Mouse (Mus musculus): ENCODE results near the gene Gm10837. TPM values are rescaled to one million over a fixed set of nuclear protein-coding genes. Genes with fewer than 3 reads are reported as not detected.

The Gm10837 gene
- not detected in 2 replicates for polyA plus RNA-seq (2015; fragmentation: Nextera tagmentation; extraction: Ambion mirVana)

DNA sequence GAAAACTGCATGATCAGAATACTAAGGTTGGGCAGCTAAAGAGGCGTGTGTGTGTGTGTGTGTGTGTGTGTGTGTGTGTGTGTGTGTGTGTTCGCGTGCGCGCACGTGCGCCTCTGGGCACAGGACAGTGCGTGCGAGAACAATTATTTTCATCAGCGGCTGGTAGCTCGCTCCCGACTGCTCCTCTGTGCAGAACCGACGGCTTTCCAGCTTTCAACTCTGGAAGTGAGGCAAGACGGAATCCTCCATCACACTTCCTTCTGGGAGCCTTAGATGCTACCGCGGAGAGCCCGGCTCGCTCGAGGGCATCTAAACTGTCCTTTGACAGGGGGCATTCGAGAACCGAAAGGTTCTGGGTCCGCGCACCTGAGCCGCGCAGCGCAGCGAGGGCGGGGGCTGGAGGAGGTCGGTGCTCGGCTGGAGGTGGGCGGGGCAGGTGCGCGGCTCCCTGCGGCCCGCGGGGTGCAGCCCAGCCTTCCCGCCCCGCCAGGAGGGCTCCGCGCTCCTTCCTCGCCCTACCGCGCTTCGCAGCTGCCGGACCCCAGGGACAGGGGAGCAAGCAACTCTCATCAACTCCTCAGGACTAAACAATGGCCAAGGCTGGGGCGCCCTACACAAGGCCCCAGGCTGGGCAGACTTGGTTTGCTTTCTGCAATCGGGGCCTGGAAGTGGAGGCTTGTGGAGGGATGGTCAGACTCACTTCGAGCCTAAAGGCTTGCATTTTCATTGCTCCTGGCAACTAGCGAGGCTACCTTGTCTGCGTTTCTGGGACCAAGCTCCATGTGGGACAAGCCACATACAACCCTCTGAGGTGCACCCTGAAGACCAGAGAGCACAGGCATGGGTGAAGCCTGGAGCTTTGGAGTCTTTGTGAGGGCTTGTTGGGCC is at the start of gene Gm10837:
TSS of gene Gm10837 (plus strand) at position 146 of the 888 bp plus-strand sequence.
- peaks cover 78% of the 10 kb centered on the region for H3K27me3 ChIP-seq
- ATAC-seq (ENCODE audit: insufficient number of reproducible peaks, insufficient read depth, low FRiP score, low TSS enrichment, low read depth), result no peak
- no peak within 1 kb of the TSS for H3K9ac ChIP-seq
- WGBS, result 1% methylated on average over 51 of the region's 51 CpGs
- H3K4me1 ChIP-seq, result peaks cover 6% of the 10 kb centered on the region
- H3K4me3 ChIP-seq, result peak within 1 kb of the TSS; percentile 29
- no peaks in the 10 kb centered on the region for H3K9me3 ChIP-seq
- no peaks in the 10 kb centered on the region for H3K36me3 ChIP-seq
- peak within 1 kb of the TSS; percentile 54 for H3K4me2 ChIP-seq
- no peak within 1 kb of the TSS for H3K27ac ChIP-seq

DNA sequence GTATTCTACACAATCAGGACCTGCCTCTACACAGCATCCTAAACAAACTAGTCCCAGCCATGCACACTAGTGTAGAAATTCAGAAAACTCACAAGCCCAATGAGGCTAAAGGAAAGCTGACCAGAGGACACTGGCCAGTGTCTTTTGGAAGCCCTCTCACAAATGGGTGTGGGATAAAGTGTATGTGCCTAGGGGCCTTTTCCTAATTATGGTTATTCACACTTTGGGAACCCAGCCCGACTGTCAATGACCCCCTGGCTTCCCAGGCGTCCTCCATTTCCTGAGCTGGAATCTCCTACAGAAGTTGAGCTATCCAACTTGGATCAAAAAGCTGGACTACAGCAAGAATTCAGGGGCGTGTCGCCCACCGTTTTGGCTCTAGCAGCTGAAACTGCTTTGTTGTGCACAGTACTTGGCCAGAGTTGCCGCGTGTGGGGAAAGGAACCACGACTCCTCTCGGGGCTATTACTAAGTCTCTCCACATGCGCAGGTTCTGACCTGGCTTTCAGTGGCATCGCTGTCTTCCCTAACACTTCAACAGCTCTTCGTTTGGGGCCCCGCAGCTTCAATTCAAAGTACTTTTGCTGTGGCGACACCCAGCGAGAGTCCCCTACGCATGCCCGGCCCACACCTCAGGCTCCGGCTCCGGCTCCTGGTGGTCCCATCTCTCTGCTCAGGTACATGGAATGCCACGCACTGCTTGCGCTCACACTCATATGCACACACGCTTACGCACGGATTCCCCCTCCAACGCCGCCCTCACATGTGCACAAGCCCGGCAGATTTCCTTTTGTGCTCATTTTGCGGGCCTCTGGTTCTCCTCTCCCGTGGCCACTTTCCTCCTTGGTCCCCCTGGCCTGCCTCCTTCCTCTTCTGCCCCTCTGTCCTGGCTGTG is 40.5 kb upstream of the Gm10837 start:
- Histone ChIP-seq H3K9ac (peak overlapping the region; percentile 71; the same call in 1 of the 2 replicates), H3K4me1 (peaks cover 35% of the 10 kb centered on the region), H3K36me3 (no peaks in the 10 kb centered on the region), H3K27me3 (peaks cover 73% of the 10 kb centered on the region), H3K4me3 (peak overlapping the region; percentile 53), H3K9me3 (no peaks in the 10 kb centered on the region), H3K4me2 (peak overlapping the region; percentile 93), H3K27ac (no peak overlapping the region)
- ATAC-seq (ENCODE audit: insufficient number of reproducible peaks, insufficient read depth, low FRiP score, low TSS enrichment, low read depth), result no peak
- 5% methylated on average over 29 of the region's 29 CpGs for WGBS

DNA sequence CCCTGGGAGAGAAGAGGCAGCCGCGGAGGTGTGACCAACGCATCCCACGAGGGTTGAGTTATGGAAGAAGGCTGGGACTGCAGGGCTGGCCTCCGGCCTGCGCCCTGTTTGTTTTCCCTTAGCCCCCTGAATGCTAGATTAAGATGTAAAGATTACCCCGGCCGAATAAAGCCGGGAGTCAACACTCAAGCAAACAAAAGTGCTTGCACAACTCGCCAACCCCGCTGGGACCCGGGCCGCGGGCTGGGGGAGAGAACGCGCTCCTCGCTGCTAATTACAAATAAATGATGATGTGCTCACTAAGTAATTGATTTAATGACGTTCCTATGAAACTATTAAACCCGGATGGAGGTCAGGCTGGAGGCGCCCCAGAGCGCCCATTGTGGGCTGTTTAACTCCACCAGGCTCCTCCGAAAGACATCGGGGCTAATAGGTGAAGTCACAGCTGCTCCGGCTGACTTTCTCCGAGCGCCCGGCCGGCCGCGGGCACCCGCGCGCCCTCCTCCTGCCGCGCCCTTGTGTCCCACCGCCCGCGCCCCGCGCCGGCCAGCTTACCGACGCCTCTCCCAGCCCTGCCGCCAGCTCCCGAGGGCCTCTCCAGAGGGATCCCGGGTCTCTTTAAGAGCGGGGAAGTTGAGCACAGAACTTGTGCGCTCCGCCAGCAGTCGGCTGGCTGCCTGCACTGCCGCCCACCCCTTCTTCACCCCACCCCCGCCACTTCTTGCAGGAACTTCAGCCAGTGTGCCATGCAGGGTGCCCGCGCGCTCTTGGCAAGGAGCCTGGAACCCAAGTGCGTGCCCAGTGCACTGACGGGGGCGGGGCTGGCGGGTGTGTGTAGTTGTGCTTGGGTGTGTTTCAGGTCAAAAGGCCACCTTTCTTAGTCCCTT is 39.6 kb upstream of the Gm10837 start, which contains the start of gene Gm5089:
TSS of gene Gm5089 (minus strand) at position 620 of the 887 bp plus-strand sequence.
- peak; percentile 29; the same call in 1 of the 2 replicates for ATAC-seq (ENCODE audit: insufficient number of reproducible peaks, insufficient read depth, low FRiP score, low TSS enrichment, low read depth)

DNA sequence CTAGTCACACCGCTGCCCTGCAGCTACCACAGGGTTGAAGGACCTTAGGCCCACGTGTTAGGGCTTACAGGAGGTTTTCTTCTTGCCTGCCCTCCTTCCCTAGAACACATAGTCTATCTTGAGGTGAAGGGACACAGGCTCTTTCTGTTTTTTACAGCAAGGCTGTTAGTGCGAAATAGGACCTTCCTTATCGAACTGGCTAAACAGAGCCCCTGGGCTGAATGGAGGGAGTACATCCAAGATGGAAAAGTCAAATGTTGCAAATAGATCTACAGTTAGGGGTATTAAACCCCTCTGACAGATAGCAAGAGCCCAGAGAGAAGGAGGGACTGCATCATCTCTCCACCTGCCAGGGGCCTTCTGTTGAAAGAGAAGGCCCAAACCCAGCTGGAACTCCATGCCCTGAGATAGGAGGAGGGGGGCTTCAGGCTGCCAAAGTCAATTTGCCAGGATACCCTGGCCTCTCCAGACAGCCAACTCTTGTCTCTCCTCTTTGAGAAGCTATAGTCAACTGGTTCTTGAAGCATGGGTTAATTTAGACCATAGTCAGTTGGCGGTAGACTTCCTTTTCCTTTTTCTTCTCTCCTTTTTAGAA is 38.7 kb upstream of the Gm10837 start:
- H3K36me3 ChIP-seq, result no peaks in the 10 kb centered on the region

More for the DNA sequence above, 39.6 kb upstream of the Gm10837 start, which contains the start of gene Gm5089:
- Histone ChIP-seq H3K9ac (peak within 1 kb of the TSS; percentile 71), H3K9me3 (no peaks in the 10 kb centered on the region), H3K27ac (no peak within 1 kb of the TSS), H3K27me3 (peaks cover 82% of the 10 kb centered on the region), H3K4me3 (peak within 1 kb of the TSS; percentile 53), H3K4me2 (peak within 1 kb of the TSS; percentile 93), H3K36me3 (no peaks in the 10 kb centered on the region), H3K4me1 (peaks cover 35% of the 10 kb centered on the region)
- WGBS, result under 1% methylated on average over 59 of the region's 59 CpGs

DNA sequence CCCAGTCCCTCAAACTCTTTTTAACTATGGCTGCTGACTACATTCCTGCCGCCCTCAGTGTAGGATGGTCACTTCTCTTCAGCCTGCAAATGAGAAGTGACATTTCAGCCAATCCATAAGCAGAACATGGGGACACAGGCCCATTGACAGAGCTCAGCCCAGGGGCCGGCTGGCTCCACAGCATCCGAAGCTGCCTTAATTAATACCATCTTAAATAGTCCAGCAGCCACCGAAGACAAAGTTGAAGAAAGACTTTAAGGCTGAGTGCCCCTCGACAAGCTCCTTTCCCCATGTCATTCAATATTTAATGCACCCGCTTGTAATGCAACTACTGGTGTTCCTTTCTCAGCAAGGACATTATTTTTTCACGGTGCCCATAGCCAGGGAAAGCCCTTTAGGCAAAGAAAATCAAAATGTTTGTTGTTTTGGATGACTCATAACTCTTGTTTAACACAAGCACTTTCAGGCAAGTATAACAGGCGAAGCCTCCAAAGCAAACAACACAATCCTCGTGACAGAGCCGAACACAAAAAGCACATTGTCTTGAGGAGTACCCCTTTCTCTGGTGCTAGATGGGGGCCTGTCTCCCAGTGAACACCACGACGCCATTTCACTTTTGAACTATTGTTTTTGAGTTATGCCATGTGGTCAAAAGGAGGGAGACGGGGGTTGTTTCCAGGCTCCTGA is 37.5 kb upstream of the Gm10837 start:
- 21% methylated on average over 13 of the region's 13 CpGs for WGBS
- ATAC-seq (ENCODE audit: insufficient number of reproducible peaks, insufficient read depth, low FRiP score, low TSS enrichment, low read depth), result no peak
- Histone ChIP-seq H3K4me1 (peaks cover 35% of the 10 kb centered on the region), H3K36me3 (no peaks in the 10 kb centered on the region), H3K27me3 (peaks cover 76% of the 10 kb centered on the region), H3K4me2 (peak overlapping the region; percentile 60), H3K9me3 (no peaks in the 10 kb centered on the region), H3K27ac (no peak overlapping the region), H3K4me3 (peak overlapping the region; percentile 33; the same call in 1 of the 2 replicates), H3K9ac (no peak overlapping the region)

More for the DNA sequence above, 38.7 kb upstream of the Gm10837 start:
- H3K4me3 ChIP-seq, result peak overlapping the region; percentile 53; the same call in 1 of the 2 replicates
- H3K4me2 ChIP-seq, result peak overlapping the region; percentile 93
- H3K27me3 ChIP-seq, result peaks cover 84% of the 10 kb centered on the region
- H3K4me1 ChIP-seq, result peaks cover 35% of the 10 kb centered on the region
- no peak for ATAC-seq (ENCODE audit: insufficient number of reproducible peaks, insufficient read depth, low FRiP score, low TSS enrichment, low read depth)
- 60% methylated on average over 5 of the region's 5 CpGs for WGBS
- H3K9ac ChIP-seq, result no peak overlapping the region
- H3K27ac ChIP-seq, result no peak overlapping the region
- H3K9me3 ChIP-seq, result no peaks in the 10 kb centered on the region

DNA sequence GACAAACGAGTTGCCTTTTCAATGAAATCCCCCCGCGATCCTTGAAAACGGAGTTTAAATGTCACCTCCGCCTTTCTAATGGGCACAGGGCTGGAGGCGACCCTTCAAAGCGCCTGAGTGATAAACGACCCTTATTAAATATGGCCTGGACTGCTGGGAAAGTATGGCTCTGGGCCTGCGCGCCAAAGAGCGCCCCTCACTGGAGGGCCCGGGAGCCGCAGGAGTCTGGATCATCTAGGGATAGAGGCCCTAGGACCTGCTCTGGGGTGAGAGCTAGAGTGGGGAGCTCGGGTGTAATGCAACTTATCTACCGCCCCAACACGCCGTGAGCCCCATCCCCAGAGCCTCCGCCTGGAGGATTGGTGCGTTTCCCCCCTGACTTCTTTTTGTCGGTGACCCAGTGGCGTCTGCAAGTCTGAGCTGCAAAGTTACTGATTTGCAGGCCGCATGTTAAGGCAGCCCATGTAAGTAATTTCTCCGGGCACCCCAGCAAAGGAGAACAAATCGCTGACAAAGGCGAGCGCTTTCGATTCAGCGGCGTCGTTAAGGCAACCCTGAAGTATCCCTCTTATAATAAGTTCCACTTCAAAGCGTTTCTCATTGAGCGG is 36.9 kb upstream of the Gm10837 start:
- Histone ChIP-seq H3K27ac (no peak overlapping the region), H3K9ac (no peak overlapping the region), H3K4me1 (peaks cover 35% of the 10 kb centered on the region), H3K9me3 (no peaks in the 10 kb centered on the region), H3K36me3 (no peaks in the 10 kb centered on the region), H3K4me3 (peak overlapping the region; percentile 33), H3K4me2 (peak overlapping the region; percentile 60), H3K27me3 (peaks cover 71% of the 10 kb centered on the region)
- WGBS, result 4% methylated on average over 32 of the region's 32 CpGs
- no peak for ATAC-seq (ENCODE audit: insufficient number of reproducible peaks, insufficient read depth, low FRiP score, low TSS enrichment, low read depth)

DNA sequence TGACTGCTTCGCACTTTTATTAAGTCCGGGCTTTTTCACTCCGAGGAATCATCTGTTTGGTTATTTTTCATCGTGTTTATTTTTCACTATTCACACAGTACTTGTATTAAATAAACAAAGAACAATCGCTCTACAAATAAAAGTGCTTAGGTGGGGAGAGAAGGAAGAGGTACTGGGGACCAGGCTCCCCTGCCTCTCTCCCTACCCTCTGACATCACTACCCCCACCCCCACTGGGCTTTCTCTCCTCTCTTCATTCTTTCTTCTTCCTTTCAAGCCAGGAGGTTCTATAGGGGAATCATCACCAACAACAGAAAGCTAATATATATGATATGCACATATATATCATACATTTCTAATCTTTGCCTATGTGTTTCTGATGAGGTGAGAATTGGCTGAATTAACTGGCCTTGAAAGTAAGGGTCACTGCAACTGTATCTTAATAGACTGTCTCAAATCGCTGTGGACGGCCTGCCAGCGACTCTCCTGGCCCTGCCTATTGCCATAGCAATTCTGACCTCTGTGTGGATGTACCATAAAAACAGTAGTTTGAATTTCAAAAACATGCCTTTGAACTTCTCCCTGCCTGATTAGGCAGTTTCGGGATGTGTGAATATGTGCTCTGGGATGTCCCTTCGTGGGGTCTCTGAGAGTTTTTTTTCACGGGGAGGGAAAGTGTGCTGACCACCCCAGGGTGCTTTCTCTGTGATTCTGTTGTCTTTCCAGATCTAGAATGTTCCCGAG is 36.2 kb upstream of the Gm10837 start:
- Histone ChIP-seq H3K4me2 (peak overlapping the region; percentile 60), H3K36me3 (no peaks in the 10 kb centered on the region), H3K27me3 (peaks cover 65% of the 10 kb centered on the region), H3K9ac (no peak overlapping the region), H3K4me1 (peaks cover 35% of the 10 kb centered on the region), H3K9me3 (no peaks in the 10 kb centered on the region), H3K4me3 (peak overlapping the region; percentile 33), H3K27ac (no peak overlapping the region)
- 20% methylated on average over 12 of the region's 12 CpGs for WGBS
- no peak for ATAC-seq (ENCODE audit: insufficient number of reproducible peaks, insufficient read depth, low FRiP score, low TSS enrichment, low read depth)

DNA sequence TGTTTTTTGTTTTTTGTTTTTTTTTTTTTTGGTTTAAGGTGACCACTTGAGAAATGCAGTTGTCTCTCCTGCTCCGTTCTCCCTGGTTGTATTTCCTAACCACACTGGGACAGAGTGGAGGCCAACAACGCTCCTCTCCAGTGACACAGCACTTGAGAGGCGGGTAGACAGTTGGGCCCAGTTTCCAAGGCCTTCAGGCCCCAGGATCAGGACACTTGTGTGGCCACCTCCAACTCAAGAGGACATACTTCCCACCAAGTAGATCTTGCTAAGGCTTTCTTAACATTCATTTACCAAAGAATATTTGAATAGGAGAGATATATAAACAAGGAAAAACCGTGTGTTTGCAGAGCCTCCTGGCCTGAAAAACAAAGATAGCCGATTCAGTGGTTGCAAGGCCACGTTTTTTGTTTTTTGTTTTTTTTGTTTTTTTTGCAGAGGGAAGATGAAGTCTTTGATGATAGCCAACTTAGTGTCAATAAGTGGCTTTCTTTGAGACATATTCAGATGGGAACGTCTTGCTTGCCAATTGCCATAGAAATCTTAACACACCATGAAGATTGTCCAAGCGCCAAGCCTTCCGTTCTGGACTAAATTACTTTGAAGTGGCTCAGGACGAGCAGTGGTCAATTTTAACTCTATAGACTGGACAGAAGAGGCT is 35.4 kb upstream of the Gm10837 start:
- WGBS, result 62% methylated on average over 10 of the region's 10 CpGs
- H3K9me3 ChIP-seq, result no peaks in the 10 kb centered on the region
- no peak for ATAC-seq (ENCODE audit: insufficient number of reproducible peaks, insufficient read depth, low FRiP score, low TSS enrichment, low read depth)
- no peak overlapping the region for H3K4me2 ChIP-seq
- H3K4me3 ChIP-seq, result no peak overlapping the region
- peaks cover 30% of the 10 kb centered on the region for H3K4me1 ChIP-seq
- no peak overlapping the region for H3K9ac ChIP-seq
- no peak overlapping the region for H3K27ac ChIP-seq
- no peaks in the 10 kb centered on the region for H3K36me3 ChIP-seq
- H3K27me3 ChIP-seq, result peaks cover 64% of the 10 kb centered on the region

DNA sequence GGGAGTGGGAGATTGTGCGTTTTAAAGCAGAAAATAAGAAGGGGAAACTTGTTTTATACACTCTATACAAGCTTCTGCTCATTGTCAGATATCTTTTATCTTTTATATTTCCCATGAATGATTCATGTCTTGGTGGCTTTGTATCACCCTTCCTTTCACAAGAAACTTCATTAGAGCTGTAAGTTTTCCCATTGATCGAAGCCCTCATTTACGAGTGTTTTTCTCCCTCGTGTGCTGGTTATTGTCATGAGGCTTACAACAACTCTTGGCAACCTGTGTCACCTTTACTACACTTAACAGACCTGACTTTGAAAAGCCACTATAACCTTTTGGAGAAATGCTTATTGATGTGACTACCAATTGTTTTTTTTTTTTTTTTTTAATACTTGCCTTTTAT is 34.8 kb upstream of the Gm10837 start:
- Histone ChIP-seq H3K36me3 (no peaks in the 10 kb centered on the region), H3K27ac (no peak overlapping the region), H3K27me3 (peaks cover 64% of the 10 kb centered on the region), H3K9ac (no peak overlapping the region), H3K4me1 (peaks cover 24% of the 10 kb centered on the region), H3K4me3 (no peak overlapping the region), H3K4me2 (no peak overlapping the region), H3K9me3 (no peaks in the 10 kb centered on the region)
- WGBS, result 75% methylated on average over 4 of the region's 4 CpGs
- ATAC-seq (ENCODE audit: insufficient number of reproducible peaks, insufficient read depth, low FRiP score, low TSS enrichment, low read depth), result no peak

Data from embryonic facial prominence, embryonic 13.5 days (tissue).